In the genomic region with DNA sequence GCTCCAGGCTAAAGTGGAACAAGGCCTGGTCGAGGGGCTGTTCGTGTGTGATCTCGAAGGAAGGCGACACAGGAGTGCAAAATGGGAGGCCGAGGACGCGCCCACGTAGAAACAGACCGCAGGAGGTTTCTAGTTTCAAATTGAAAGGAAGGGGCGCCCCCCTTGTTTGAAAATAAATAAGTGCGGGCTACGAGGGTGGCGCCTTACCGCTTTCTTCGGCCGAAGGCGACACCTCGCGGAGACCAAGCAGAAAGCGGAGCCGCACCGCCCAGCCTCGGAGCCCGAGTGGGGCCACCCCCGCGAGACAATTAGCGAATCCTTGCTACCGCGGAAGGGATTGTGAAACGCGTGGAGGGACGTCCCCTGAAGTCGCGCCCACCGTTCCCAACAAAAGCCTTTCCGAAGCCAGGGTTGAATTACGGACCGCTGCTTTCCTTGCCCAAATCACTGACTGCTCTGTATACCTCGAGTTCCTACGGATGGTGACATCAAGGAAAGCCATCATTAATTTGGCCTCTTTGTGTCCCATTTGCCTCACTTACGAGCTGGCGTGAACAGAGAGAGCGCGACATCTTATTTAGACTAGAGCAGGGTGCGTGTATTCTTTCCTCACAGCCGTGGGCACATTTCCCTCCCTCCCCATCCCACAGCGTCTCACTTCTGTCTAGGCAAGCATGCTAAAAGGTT, we compare ENCODE assay signal across 8 mouse cellular contexts. TPM values are rescaled to one million over a fixed set of nuclear protein-coding genes. Genes with fewer than 3 reads are reported as not detected.
DNase-seq lines count a peak whose midpoint lies in the region; ATAC-seq and TF ChIP-seq lines count a peak whose summit lies in the region.

No protein-coding gene starts in this region.

- peak overlapping the region; percentile 94 for H3K4me2 ChIP-seq in hindbrain, embryonic 11.5 days (replicated peaks; ENCODE audit: low read depth, low read length)
- peak overlapping the region; percentile 96 for H3K4me2 ChIP-seq in lung, postnatal 0 days (replicated peaks; ENCODE audit: low read depth, low read length)

- TF ChIP-seq CTCF in lung, postnatal 0 days (IDR thresholded peaks at IDR 0.05), result peak; percentile 83

- no peaks in the 10 kb centered on the region for H3K27me3 ChIP-seq in hindbrain, embryonic 11.5 days (ENCODE audit: control insufficient read depth, insufficient read depth, low read length)
- no peaks in the 10 kb centered on the region for H3K27me3 ChIP-seq in lung, postnatal 0 days (replicated peaks; ENCODE audit: insufficient read depth, low read length)

- H3K4me3 ChIP-seq in hindbrain, embryonic 11.5 days (ENCODE audit: low read depth, low read length), result peak overlapping the region; percentile 89
- H3K4me3 ChIP-seq in lung, postnatal 0 days (ENCODE audit: low read depth, low read length), result peak overlapping the region; percentile 56

- H3K4me1 ChIP-seq in hindbrain, embryonic 11.5 days (replicated peaks; ENCODE audit: control insufficient read depth, insufficient read depth, low read length), result no peaks in the 10 kb centered on the region; the same call in 1 of the 2 replicates
- H3K4me1 ChIP-seq in lung, postnatal 0 days (ENCODE audit: insufficient read depth, low read depth, low read length), result peaks cover 23% of the 10 kb centered on the region

- ATAC-seq in hindbrain, embryonic 11.5 days (ENCODE audit: low FRiP score), result peak; percentile 46
- ATAC-seq in lung, postnatal 0 days, result peak; percentile 75

- H3K36me3 ChIP-seq in hindbrain, embryonic 11.5 days (ENCODE audit: control insufficient read depth, insufficient read depth, low read length), result peaks cover 3% of the 10 kb centered on the region; the same call in 1 of the 2 replicates
- no peaks in the 10 kb centered on the region for H3K36me3 ChIP-seq in lung, postnatal 0 days (ENCODE audit: insufficient read depth, low read length)

- DNase-seq in NIH3T3 (ENCODE audit: low read depth), result peak; percentile 88
- peak; percentile 80 for DNase-seq in cerebellum, adult 9-10 months
- peak; percentile 81 to 88 for DNase-seq in frontal cortex, postnatal 10 days (ENCODE audit: low spot score in 2 of 2)
- peak; percentile 91 for DNase-seq in hindbrain, embryonic 11.5 days (ENCODE audit: low spot score)
- DNase-seq in layer of hippocampus, postnatal 10 days (ENCODE audit: low spot score in 2 of 2), result peak; percentile 85 to 91
- DNase-seq in lung, postnatal 0 days (ENCODE audit: low spot score), result peak; percentile 95
- peak; percentile 74 for DNase-seq in ovary, postnatal 14 days (ENCODE audit: low spot score)
- DNase-seq in thymus, postnatal 10 days (ENCODE audit: low spot score in 2 of 2), result peak; percentile 82 to 85

- TF ChIP-seq EP300 in lung, postnatal 0 days (IDR thresholded peaks at IDR 0.05), result no peak

- peak overlapping the region; percentile 98 for H3K27ac ChIP-seq in hindbrain, embryonic 11.5 days (ENCODE audit: low read depth, low read length)
- H3K27ac ChIP-seq in lung, postnatal 0 days (ENCODE audit: low read length), result no peak overlapping the region

- H3K9ac ChIP-seq in hindbrain, embryonic 11.5 days (ENCODE audit: low read depth, low read length), result peak overlapping the region; percentile 98
- H3K9ac ChIP-seq in lung, postnatal 0 days (replicated peaks; ENCODE audit: low read depth), result no peak overlapping the region

- no peaks in the 10 kb centered on the region for H3K9me3 ChIP-seq in hindbrain, embryonic 11.5 days (ENCODE audit: control insufficient read depth, low read length)
- no peaks in the 10 kb centered on the region for H3K9me3 ChIP-seq in lung, postnatal 0 days (ENCODE audit: low read length)

- under 1% methylated on average over 47 of the region's 47 CpGs for WGBS in hindbrain, embryonic 11.5 days
- WGBS in lung, postnatal 0 days, result 2% methylated on average over 47 of the region's 47 CpGs

RNA-seq across cellular contexts. Expression of a gene that starts 0.8 kb away (rescaled TPM):
- 81.2 and 98.1 TPM in 2 replicates for polyA plus RNA-seq in hindbrain, embryonic 11.5 days (2014; fragmentation: Nextera tagmentation; extraction: Ambion mirVana)
- 10 to 100 TPM; 29.9 to 31.2 TPM for total RNA-seq in layer of hippocampus, postnatal 10 days (2021)
- polyA plus RNA-seq in lung, postnatal 0 days (2015; fragmentation: Nextera tagmentation; extraction: Ambion mirVana), result 10.2 and 10.9 TPM in 2 replicates
